Mouse (Mus musculus) G1E (cell line): ENCODE results near the gene M1ap. TPM values are rescaled to one million over a fixed set of nuclear protein-coding genes. Genes with fewer than 3 reads are reported as not detected.
A peak's percentile ranks its signal among the peaks of the same experiment; 100 is the strongest.

ENCODE experiments used
- ATAC-seq: 2 replicates; pipeline ENCODE4 v1.8.0; 2016; ENCODE audit warnings: mild to moderate bottlenecking; ENCODE audit not compliant: insufficient number of reproducible peaks, poor library complexity, low FRiP score, severe bottlenecking; ENCODE audit errors: extremely low read depth
- DNase-seq: peaks from one replicate; pipeline ENCODE4 v3.0.0; 2012; ENCODE audit warnings: low spot score
- H3K27me3 ChIP-seq: 2 replicates; pipeline ENCODE4 v1.6.1; 2012; ENCODE audit warnings: mild to moderate bottlenecking, low read length, inconsistent platforms; ENCODE audit not compliant: insufficient read depth
- H3K36me3 ChIP-seq: replicated peaks from 2 replicates; pipeline ENCODE3; 2012; ENCODE audit warnings: mild to moderate bottlenecking, inconsistent platforms
- H3K4me1 ChIP-seq: 2 replicates; pipeline ENCODE4 v1.6.1; 2012; ENCODE audit warnings: low read depth, low read length, inconsistent platforms, mixed read lengths; ENCODE audit not compliant: insufficient read depth
- H3K4me3 ChIP-seq: 2 replicates; pipeline ENCODE4 v1.5.1; 2012; ENCODE audit warnings: low read depth, mild to moderate bottlenecking, inconsistent platforms, low read length, moderate library complexity, mixed read lengths
- H3K9me3 ChIP-seq: replicated peaks from 2 replicates; pipeline ENCODE4 v1.6.1; 2012; ENCODE audit warnings: inconsistent platforms
- CTCF ChIP-seq: IDR thresholded peaks from 2 replicates; pipeline ENCODE4 v1.5.1; 2012; ENCODE audit warnings: low read depth, low read length, inconsistent platforms, mixed read lengths
- GATA1 ChIP-seq: IDR thresholded peaks from 2 replicates; pipeline ENCODE4 v1.6.1; 2012; ENCODE audit warnings: borderline replicate concordance, low read length, inconsistent platforms, mixed read lengths
- GATA2 ChIP-seq: IDR thresholded peaks from 2 replicates; pipeline ENCODE4 v1.6.1; 2012; ENCODE audit warnings: low read depth, low read length, inconsistent platforms, borderline replicate concordance
- POLR2AphosphoS5 ChIP-seq: IDR thresholded peaks from 2 replicates; pipeline ENCODE4 v1.6.1; 2012; ENCODE audit warnings: low read depth, low read length, inconsistent platforms; ENCODE audit not compliant: insufficient replicate concordance
- TAL1 ChIP-seq: conservative IDR thresholded peaks from 2 replicates; pipeline ENCODE4 v1.6.1; 2012; ENCODE audit warnings: low read depth, low read length, inconsistent platforms, mixed read lengths
- polyA plus RNA-seq: library from polyadenylated mRNA; stranded (reverse); fragments of >175 nt; gene quantifications from 2 replicates; pipeline ENCODE4 v1.2.3, GENCODE M21; 2012
- total RNA-seq, 2 experiments: library from RNA; stranded (forward) in 1 of 2; stranded (reverse) in 1 of 2; fragments of 200-1000 nt in 1 of 2; fragments of >200 nt in 1 of 2; fragmentation: Nextera tagmentation in 1 of 2; gene quantifications; 2 replicates each; pipeline ENCODE4 v1.2.3; 2014 to 2017

Gene M1ap
- total and polyA plus RNA-seq, 3 experiments, result 3.3 to 12.3 (median 8.2) TPM

DNA sequence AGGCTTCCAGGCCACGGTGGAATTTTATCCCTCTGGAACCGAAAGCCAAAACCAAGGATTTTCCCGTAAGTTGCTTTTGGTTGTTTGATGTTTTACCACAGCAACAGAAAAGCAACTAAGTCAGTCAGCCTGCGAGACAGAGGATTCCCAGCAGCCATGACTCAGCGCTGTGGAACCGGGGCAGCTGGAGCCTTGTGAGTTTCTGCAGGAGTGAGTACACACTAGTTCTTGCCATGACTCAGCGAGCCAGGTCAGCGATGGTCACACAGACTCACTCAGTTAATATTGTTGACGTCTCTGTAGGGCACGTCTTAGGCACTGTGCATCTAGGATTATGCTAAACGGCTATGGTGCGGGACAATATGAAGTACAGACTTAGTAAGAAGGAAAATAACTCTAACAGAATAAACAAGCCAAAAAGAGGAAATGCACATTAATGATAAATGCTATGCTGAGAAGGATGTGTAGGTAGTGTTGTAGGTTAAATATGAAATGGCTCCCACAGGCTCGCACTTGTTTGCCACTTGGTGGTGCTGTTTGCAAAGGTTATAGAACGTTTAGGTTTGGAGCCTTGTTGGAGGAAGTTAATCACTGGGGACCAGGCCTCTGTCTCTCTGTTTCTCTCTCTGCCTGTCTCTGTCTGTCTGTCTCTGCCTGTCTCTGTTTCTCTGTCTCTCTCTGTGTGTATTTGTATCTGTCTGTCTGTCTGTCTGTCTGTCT, 37.4 kb upstream of the M1ap start:
- peaks cover 13% of the 10 kb centered on the region for H3K4me1 ChIP-seq
- H3K36me3 ChIP-seq, result no peaks in the 10 kb centered on the region
- H3K9me3 ChIP-seq, result no peaks in the 10 kb centered on the region
- peak; percentile 74 for ATAC-seq
- no peak overlapping the region for H3K4me3 ChIP-seq
- peak; percentile 22 for DNase-seq
- TF ChIP-seq TAL1 (no peak), CTCF (peak; percentile 32; the same call in 1 of the 2 replicates)
- peaks cover 16% of the 10 kb centered on the region for H3K27me3 ChIP-seq

DNA sequence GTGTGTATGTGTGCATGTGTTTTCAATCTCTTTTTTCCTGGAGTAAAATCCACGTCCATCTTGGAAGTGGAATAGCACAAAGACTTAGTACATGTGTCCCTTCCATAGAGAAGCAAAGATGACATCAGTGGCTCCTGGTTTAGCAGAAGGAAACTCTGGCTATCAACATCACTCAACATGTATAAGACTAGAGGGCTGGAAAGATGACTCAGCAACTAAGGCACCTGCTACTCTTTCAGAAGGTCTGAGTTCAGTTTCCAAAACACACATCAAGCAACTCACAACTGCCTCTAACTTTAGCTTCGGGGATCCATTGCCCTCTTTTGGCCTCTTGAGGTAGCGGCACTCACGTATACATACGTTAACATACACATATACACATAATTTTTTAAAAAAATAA, 35.4 kb upstream of the M1ap start:
- Histone ChIP-seq H3K9me3 (no peaks in the 10 kb centered on the region), H3K27me3 (peaks cover 11% of the 10 kb centered on the region; the same call in 1 of the 2 replicates), H3K36me3 (no peaks in the 10 kb centered on the region), H3K4me3 (no peak overlapping the region), H3K4me1 (peaks cover 13% of the 10 kb centered on the region)
- no peak for TF ChIP-seq CTCF
- no peak for DNase-seq
- no peak for ATAC-seq

- no peak for ATAC-seq
- peaks cover 20% of the 10 kb centered on the region; the same call in 1 of the 2 replicates for H3K27me3 ChIP-seq
- no peaks in the 10 kb centered on the region for H3K9me3 ChIP-seq
- peaks cover 13% of the 10 kb centered on the region for H3K4me1 ChIP-seq
- no peak for DNase-seq
- H3K36me3 ChIP-seq, result no peaks in the 10 kb centered on the region
- no peak overlapping the region for H3K4me3 ChIP-seq
- TF ChIP-seq POLR2AphosphoS5 (no peak), TAL1 (no peak), GATA2 (no peak), CTCF (no peak), GATA1 (no peak)
Observed at GRCm38 (mm10) chr6:82913336-82914247, 33.1 kb upstream of the M1ap start.

DNA sequence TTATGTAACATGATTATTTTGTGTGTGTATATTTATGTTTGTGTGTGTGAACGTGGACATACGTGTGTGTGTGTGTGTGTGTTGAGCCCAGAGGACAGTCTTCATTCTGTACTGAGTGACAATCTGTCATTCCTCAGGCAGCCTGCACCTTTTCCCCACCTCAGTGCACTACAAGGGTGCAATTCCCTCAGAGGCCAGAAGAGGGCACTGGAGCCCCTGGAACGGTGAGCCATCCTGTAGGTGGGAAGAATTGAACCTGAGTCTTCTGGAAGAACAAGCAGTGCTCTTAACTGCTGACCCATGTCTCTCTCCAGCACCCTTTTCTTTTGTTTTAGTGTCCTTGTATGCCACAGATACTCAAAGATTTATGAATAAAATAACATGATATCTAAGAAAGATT, 30.8 kb upstream of the M1ap start:
- no peak overlapping the region for H3K4me3 ChIP-seq
- H3K27me3 ChIP-seq, result peaks cover 18% of the 10 kb centered on the region
- no peaks in the 10 kb centered on the region for H3K9me3 ChIP-seq
- ATAC-seq (no peak; the same call in 1 of the 2 replicates), DNase-seq (peak; percentile 46)
- no peaks in the 10 kb centered on the region; the same call in none of the 2 replicates for H3K4me1 ChIP-seq
- H3K36me3 ChIP-seq, result no peaks in the 10 kb centered on the region
- TF ChIP-seq CTCF, result peak; percentile 96
- no peak for TF ChIP-seq GATA1

GRCm38 (mm10) chr6:82916459-82916858, 30.2 kb upstream of the M1ap start:
- Histone ChIP-seq H3K27me3 (peaks cover 18% of the 10 kb centered on the region), H3K4me1 (no peaks in the 10 kb centered on the region; the same call in none of the 2 replicates), H3K4me3 (no peak overlapping the region), H3K9me3 (no peaks in the 10 kb centered on the region), H3K36me3 (no peaks in the 10 kb centered on the region)
- ATAC-seq (no peak), DNase-seq (no peak)
- TF ChIP-seq GATA1, result no peak
- no peak for TF ChIP-seq TAL1
- no peak for TF ChIP-seq POLR2AphosphoS5
- TF ChIP-seq GATA2, result no peak
- no peak for TF ChIP-seq CTCF

DNA sequence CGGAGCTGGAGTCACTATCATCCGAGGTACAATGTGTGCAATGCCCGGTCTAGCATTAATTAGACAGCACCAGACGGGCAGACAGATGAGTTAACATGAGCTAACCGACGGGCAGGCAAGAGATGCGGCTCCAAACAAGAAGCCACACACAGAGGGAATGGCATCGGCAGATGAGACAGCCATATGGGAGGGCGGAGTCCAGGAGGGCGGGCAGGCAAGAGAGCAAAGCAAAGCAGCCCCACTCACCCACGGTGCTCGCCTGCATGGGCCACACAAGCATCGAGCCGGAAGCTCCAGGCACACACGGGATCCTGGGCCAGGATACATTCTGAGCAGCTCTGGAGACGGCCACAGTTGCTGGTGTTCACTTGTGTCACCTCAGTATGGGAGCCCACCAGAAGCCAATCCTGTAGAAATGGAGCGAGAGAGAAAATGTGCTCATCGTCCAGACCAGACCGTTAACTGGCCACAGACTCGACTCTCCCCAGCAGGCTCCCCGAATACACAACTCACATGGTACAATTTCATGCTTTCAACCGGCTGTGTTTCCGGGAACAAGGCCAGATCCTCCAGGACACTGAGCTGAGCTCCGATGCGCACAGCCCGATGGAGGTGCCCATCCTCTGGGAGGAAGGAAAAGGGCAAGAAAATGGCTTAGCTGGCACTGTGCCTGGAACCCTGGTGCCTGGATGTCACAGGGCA, 29.5 kb upstream of the M1ap start:
- DNase-seq, result no peak
- H3K27me3 ChIP-seq, result peaks cover 18% of the 10 kb centered on the region
- H3K4me1 ChIP-seq, result no peaks in the 10 kb centered on the region; the same call in none of the 2 replicates
- no peak overlapping the region for H3K4me3 ChIP-seq
- ATAC-seq, result no peak
- H3K9me3 ChIP-seq, result no peaks in the 10 kb centered on the region
- no peak for TF ChIP-seq GATA2
- no peak for TF ChIP-seq CTCF
- no peak for TF ChIP-seq TAL1
- no peak for TF ChIP-seq POLR2AphosphoS5
- TF ChIP-seq GATA1, result no peak
- no peaks in the 10 kb centered on the region for H3K36me3 ChIP-seq
